Mouse (Mus musculus) Muller cell, postnatal 12 days (primary cell): ENCODE results near the gene Ptgr1.

ENCODE experiments used
- DNase-seq: peaks from one replicate; pipeline ENCODE4 v3.0.0-alpha.2; 2015; ENCODE audit errors: inconsistent ontology term

Gene Ptgr1

GRCm38 (mm10) chr4:58990609-58991434 is 3.9 kb upstream of the Ptgr1 start:
- DNase-seq = no peak

- DNase-seq = peak; percentile 41
Measured at GRCm38 (mm10) chr4:58989303-58989898, 2.5 kb upstream of the Ptgr1 start.

- DNase-seq = peak; percentile 71
Measured at GRCm38 (mm10) chr4:58985157-58985648, 1.7 kb downstream of the Ptgr1 start.

GRCm38 (mm10) chr4:58982806-58983205 is 4.1 kb downstream of the Ptgr1 start:
- DNase-seq = no peak

- no peak for DNase-seq
Measured at GRCm38 (mm10) chr4:58981421-58981820, 5.5 kb downstream of the Ptgr1 start.

- no peak for DNase-seq
Measured at GRCm38 (mm10) chr4:58975711-58976110, 11.2 kb downstream of the Ptgr1 start.

GRCm38 (mm10) chr4:58970678-58971077 is 16.2 kb downstream of the Ptgr1 start:
- no peak for DNase-seq

GRCm38 (mm10) chr4:58965136-58965535 is 21.8 kb downstream of the Ptgr1 start:
- DNase-seq = no peak

GRCm38 (mm10) chr4:58963271-58963670 is 23.6 kb downstream of the Ptgr1 start:
- DNase-seq = no peak

GRCm38 (mm10) chr4:58961719-58962118 is 25.2 kb downstream of the Ptgr1 start:
- no peak for DNase-seq

- DNase-seq = no peak
Measured at GRCm38 (mm10) chr4:58952630-58953029, 34.3 kb downstream of the Ptgr1 start.

- no peak for DNase-seq
Measured at GRCm38 (mm10) chr4:58948391-58948790, 38.5 kb downstream of the Ptgr1 start.

- DNase-seq = no peak
Measured at GRCm38 (mm10) chr4:58944695-58945094, 42.2 kb downstream of the Ptgr1 start.

- no peak for DNase-seq
Measured at GRCm38 (mm10) chr4:58944206-58944553, 42.7 kb downstream of the Ptgr1 start.

GRCm38 (mm10) chr4:58943420-58944205 is 43.3 kb downstream of the Ptgr1 start, which contains the start of gene Zkscan16:
Gene Zkscan16 (plus strand): TSS chr4:58943628.
- DNase-seq = peak; percentile 81

GRCm38 (mm10) chr4:58942942-58943341 is 44.0 kb downstream of the Ptgr1 start:
- no peak for DNase-seq

GRCm38 (mm10) chr4:58941638-58942037 is 45.3 kb downstream of the Ptgr1 start:
- DNase-seq = no peak

GRCm38 (mm10) chr4:58935846-58936245 is 51.1 kb downstream of the Ptgr1 start:
- no peak for DNase-seq

- DNase-seq = peak; percentile 69
Measured at GRCm38 (mm10) chr4:58934746-58935476, 52.0 kb downstream of the Ptgr1 start.

- DNase-seq = no peak
Measured at GRCm38 (mm10) chr4:58934308-58934707, 52.6 kb downstream of the Ptgr1 start.

GRCm38 (mm10) chr4:58932541-58932940 is 54.4 kb downstream of the Ptgr1 start:
- DNase-seq = no peak

GRCm38 (mm10) chr4:58927661-58928060 is 59.3 kb downstream of the Ptgr1 start:
- no peak for DNase-seq
